Mouse (Mus musculus): Measurements from ENCODE around the gene H2afz.

DNA sequence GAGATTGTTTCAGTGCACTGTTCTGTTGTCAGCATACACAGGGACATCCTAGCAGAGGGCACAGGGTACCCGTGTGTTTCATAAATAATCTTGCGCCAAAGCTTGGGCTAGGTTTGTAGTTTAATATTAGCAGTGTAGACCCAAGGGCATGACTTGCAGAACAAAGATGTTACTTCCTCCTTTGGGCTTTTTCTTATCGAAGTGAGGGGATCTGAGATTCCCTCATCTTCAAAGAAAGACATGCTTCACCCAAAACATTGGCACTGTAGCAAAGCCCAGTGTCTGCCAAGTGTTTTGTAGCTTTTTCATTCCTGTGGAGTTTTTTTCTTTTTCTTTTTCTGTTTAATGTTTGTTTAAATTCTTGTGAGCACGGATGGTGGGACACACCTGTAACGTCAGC lies 33.4 kb downstream of the H2afz start:
- TF ChIP-seq TBP (IDR thresholded peaks at IDR 0.05; ENCODE audit: low read depth, low read length) (no peak), SIN3A (IDR thresholded peaks at IDR 0.05; ENCODE audit: low read length) (peak; percentile 54), GATA1 (IDR thresholded peaks at IDR 0.05; ENCODE audit: low read depth, low read length) (peak; percentile 83), EP300 (IDR thresholded peaks at IDR 0.05; ENCODE audit: low read depth in 1 of 2, low read length in 2 of 2) (peak; percentile 18 to 46; a peak in 1 of 4 replicates), POLR2A (IDR thresholded peaks at IDR 0.05; ENCODE audit: control insufficient read depth in 1 of 2, insufficient read depth in 1 of 2, low read depth in 1 of 2, low read length in 2 of 2, poor library complexity in 1 of 2) (no peak), CTCF (IDR thresholded peaks at IDR 0.05 in 2 of 3, conservative IDR thresholded peaks at IDR 0.05 in 1 of 3; ENCODE audit: control insufficient read depth in 1 of 3, insufficient read depth in 1 of 3, low read depth in 2 of 3, low read length in 3 of 3, poor library complexity in 1 of 3, severe bottlenecking in 1 of 3) (no peak), MAFK (IDR thresholded peaks at IDR 0.05; ENCODE audit: borderline replicate concordance, low read depth, low read length) (no peak), TAL1 (IDR thresholded peaks at IDR 0.05; ENCODE audit: low read length) (no peak), USF2 (IDR thresholded peaks at IDR 0.05; ENCODE audit: borderline replicate concordance in 1 of 2, insufficient read depth in 1 of 2, low read depth in 1 of 2, low read length in 2 of 2) (no peak)
